Mouse (Mus musculus) Muller cell, postnatal 12 days (primary cell): ENCODE data around the gene Cers6.

Experiments used
- DNase-seq: peaks from one replicate; pipeline ENCODE4 v3.0.0-alpha.2; 2015; ENCODE audit errors: inconsistent ontology term

Cers6 gene

DNA sequence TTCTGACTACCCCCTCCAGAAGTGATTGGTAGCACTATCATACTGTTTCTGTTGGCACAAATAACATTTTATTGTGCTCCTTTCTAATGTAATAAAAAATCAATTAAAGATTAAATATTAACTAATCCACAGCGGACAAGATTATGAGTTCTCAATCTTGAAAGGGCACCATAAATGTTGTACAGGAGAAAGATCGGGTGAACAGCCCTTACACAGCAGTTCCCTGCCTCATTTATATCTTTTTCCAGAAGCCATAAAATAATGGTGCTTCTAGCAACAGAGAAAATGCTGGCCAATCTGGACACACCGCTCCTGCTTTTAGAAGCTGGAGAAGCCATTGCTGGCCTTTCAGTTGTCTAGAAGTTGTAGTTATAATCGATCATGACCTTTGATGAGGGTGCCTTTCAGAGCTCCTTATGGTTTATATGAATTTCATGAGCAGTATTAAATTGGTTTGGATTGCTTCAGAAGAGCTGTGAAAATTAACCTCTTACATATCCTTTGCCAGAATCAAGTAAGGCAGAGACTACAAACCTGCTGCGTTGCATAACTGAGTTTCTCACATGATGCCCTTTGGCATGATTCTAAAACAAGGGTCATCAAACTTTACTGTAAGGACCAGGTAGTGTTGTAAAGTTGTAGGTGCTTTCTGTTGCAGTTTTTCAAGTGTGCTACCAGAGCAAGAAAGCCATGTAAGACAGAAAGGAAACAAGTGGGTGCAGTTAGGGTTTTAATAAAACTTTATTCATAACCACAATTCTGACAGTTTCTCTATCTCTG is 200.9 kb downstream of the Cers6 start:
- DNase-seq: no peak

DNA sequence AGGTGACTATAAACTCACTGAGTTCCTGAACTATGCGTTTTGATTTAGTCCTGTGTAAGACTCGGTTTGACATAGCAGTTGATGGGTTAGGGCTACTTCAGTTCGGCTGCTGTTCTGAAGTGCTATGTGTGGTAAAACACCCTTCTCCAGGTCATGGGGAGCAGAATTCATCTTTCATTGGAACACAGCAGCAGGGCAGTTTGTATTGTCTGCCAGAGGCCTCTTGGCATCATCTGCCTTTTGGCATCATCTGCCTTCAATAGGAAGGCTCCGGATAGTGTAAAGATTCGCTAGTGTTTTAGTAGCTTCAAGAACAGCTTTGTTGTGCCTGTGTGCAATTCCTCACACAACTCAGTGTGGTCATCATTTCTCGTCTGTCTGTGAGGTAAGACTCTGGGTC is 203.5 kb downstream of the Cers6 start:
- no peak for DNase-seq

DNA sequence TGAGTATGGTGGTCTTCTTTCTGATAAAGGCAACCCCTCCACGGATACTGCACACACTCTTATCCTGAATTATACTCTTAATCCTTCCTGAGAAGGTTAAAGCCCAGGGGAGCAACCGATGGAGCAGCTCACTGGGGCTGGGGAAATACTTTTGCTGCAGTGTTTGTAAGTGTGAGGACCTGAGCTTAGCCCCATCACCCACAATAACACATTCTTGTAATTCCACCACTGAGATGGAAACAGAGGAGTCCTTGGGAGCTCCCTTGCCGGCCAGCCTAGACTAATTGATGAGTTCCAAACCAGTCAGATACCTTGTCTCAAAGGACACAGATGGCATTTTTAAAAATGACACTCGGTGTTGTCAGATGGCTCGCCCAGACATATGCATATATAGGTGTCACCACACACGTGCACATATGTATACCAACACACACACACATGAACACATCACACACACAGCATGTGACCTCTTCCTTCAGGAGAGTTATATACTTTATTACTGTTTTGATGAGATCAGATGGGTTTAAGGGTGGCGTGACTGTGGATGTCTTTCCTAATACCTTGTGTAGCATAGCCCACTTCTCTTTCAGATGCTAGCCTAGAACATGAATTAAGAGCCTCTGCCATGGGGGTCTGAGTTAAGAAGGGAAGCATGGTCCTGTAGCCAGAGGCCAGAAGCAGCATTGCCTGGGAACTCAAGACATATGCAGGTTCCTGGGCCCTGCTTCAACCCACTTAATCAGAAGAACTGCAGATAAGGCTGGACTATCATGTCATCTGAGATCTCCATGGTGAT is 210.4 kb downstream of the Cers6 start:
- peak; percentile 61 for DNase-seq

DNA sequence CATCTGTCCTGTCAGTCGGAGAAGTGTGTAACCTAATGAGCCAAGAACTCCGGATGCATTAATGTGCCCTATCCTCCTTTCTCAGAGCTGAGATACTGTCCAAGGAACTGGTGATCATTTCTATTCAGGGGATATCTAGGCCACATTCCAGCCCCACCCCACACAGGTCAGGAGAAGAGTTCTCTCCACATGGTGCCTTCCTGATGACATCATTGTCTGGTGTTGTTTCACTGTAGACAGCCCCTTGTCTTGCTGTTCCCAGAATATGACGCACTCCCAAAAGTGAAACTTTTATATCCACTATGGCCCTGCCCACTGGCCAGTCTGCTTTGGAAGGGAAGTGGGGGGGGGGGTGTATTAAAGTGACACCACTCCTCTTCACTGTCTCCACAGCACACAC is 215.9 kb downstream of the Cers6 start:
- peak; percentile 97 for DNase-seq

DNA sequence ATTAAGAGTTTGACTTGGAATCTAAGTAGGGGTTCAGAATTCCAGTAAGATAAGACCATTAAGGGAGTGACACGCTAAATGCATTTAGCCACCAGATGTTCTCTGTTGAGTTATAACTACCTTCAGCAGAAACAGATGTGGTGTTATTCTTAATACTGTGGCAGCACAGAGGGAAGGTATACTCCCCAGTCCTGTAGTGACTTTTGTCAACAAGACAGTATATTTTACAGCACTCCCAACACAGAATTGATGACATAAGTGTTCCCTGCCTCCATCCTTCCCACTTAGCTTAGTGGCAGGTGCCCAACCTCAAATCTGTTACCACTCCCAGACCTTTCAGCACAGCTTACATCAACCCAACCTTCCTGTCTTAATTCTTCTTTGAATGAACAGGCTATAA is 219.5 kb downstream of the Cers6 start:
- no peak for DNase-seq

DNA sequence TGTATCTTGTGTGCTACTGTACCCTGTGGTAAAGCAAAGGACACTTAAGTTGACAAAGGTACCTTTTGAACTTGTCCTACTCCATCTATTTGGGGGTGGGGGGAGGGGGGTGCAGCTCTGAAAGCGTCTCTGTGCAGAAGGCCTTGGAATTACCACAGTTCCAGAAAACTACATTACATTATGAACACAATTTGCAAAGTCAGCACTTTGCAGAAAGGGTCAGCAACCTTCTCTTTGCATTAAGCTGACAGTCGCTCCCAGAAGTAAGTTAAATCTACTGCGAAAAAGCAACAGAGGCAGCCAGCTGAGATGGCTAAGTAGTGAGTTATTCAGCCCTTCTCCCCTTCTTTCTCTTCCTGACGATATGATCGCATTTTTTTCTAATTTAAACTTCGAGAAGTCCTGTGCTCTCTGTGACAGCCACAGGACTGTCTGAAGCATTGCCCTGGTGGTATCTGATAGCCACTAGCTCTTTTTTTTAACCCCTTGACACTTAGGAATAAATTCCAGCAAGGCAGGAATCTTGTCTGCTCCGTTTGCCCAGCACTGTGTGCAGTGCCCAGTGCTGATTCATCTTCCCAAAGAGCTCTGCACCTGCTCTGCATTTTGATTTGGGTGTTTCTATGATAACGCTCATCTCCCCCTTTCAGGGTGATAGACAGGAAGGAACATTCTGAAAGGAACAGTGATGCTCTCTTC is 221.4 kb downstream of the Cers6 start:
- DNase-seq: peak; percentile 53

DNA sequence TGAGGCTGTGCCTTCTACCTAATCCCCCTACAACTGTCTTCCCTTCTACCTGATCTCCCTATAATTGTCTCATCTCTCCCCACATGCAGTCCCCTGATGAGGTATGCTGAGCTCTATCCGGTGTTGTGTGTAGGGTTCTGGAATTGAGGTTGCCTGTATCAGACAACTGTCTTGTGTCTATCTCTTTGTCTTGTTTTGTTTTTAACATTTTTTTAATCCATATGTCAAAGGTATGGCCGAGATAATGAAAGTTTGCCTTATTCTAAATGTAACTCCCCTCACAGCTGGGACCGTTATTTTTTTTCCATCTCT is 221.9 kb downstream of the Cers6 start:
- DNase-seq: no peak

DNA sequence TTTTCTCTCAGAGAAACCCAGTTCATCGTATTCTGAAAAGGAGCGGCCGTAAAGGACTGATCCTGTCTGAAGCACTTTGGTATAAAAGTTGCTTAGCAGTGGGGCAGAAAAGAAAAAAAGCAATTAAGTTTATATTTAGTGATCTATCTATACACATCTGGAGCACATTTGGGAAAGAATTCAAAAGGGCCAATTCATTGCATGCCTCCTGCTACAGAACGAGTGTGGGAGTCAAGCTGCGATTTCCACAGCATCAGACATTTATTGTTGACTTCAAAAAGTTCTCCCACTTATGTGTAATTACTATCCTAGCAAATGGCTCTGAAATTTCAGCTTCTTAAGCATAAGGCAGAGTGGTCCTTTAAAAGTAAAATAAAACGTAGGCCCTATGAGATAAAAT is 223.2 kb downstream of the Cers6 start:
- DNase-seq: no peak

DNA sequence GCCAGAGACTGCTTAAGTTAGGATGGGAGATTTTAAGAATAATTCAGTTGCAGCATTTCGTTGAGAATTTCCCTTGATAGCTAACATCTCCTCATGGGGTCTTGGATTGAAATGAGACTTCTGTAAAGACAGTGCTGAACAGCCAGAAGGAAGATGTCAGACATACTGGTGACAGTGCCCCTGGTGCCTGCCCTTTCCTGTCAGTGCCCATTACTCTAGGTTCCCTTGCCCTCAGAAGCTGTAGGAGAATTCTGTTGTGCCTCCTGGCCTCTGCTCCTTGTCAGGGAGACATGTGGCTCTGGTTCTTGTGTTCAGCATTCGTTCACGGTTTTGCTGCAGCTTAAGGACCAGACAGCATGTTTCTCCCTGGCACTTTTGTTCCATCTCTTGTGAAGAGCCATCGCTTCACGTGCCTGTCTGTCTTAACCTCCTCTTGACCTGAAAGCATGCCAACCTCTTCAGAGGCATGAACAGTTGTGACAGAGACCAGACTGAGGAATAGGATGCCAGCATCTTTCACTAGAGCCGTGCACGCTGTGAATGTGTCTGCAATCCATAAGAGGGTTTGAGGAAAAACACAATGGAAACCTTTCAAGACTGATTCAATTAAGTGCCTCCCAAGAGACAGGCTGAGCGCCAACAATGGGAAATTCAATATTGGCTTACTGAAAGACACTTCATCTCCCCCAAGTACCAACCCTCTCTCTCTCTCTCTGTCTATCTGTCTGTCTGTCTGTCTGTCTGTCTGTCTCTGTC is 225.4 kb downstream of the Cers6 start:
- DNase-seq: peak; percentile 71

DNA sequence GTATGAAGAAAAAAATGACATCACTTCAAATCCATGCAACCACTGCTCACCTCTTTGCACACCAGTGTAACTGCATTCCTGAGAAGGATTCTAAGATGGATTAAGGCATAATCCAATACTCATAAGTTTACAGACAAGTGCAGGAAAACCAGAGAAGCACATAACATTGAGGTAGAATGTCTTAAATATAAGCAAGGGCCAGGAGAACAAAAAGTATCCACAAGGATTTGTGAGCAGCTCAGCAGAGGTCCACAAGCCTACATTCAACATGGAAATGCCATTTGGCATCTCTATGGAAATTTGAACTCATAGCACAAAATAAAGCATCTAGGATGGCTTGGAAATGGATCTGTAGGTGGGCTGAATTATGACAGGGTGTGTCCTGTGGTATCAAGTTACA is 234.6 kb downstream of the Cers6 start:
- DNase-seq: no peak

DNA sequence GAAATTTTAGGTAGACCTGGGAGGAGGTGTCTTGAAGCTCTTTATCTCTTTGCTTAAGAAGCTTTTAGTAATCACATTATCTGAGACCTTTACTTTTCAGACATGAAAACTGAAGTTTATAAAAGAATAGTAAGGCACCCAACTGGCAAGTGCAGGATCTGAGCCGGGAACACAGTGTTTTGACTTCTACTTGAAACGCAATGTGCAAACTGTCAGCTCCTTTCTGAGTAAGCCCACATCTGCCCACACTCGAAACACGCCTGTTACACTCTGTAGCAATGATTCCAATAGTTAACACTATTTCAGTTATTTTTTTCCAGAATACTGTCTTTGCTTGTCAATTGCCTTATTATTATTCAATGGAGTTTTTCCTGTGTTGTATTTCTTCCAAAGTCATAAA is 235.6 kb downstream of the Cers6 start:
- DNase-seq: no peak

DNA sequence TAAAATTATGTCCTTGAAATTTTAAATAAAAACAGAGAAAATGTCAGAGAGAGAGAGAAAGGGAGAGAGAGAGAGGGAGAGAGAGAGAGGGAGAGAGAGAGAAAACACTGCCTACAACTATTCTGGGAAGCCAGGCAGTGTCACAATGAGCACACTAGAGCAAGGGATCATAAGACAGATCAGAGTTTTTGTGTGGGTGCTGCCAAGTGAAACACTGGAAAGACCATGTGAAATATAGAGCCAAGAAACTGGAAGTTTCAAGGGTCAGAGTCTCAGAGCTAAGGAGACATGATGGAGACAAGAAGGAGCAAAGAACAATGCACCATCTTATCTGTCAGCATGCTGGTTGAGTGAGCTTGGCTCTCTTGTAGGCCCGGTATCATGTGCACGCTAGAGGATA is 236.3 kb downstream of the Cers6 start:
- DNase-seq: no peak

DNA sequence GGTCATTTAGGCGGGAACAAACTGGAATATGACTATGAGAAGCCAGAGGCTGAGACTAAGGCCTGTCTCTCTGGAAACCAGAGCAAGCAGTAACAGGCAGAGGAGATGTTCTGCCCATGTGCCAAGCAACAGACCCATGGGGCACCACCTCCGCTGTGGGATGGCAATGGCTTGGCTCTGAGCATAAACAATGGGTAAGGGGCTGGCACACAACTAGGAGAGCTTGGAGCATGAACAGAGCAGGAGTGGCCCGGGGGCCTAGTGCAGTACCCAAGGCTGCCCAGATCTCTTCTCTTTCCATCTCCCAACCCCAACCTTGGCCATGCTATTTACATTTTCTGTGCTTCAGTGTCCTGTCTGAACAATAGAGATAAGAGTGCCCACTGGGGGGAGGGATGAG is 237.5 kb downstream of the Cers6 start:
- no peak for DNase-seq

DNA sequence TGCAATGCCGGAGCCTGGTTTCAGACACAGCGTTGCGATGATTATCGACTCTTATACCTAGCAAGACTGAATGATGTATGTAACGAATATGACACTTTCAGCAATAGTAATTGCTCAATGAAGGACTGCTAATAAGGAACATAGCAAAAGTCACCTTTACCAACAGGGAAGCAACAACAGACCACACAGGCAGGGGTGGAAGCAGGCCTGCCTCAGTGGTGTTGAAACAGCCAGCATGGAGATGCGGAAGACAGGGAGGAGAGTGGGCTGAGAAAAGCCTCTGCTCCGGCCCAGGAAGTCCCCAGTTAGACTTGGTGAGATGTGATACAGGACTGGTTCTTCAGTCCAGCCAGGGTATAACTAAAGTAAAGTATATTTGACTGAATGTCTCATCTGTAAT is 237.9 kb downstream of the Cers6 start:
- DNase-seq: no peak

DNA sequence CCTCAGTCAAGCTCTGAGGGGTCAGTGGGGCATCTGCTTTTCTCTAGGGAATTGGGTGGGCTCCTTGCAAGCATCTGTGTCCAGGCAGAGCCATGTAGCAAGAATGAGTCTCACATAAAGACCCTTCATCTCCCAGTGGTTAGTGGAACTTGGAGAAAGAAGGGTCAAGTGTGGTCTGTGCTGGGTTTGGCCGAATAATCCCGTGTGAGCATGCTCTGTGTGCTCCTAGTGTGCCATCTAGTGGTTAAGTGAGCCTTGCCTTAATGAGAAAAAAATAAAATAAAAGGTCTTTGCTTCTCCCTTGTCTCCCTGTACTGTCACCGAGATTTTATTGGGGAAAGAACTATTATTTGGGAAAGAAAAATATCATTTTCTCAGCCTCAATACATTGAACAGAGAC is 239.5 kb downstream of the Cers6 start:
- DNase-seq: peak; percentile 33

DNA sequence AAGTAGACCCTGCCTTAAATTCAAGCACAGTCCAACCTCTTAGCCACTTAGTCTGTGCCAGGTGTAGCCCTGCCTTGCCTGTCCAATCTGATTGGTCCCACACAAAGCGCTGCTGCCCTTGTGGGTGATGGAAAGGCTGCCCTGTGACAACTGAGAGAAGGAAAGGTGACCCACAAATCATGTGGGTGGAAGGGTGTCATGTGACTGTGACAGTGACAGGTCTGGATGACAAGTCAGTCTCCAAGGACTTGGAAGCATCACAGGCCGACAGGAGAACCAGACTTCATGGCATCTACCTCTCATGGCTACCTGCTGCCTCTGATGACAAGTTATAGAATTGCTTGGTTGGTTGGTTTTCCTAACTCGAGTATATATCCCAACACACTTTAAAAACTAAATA is 242.3 kb downstream of the Cers6 start:
- DNase-seq: no peak

DNA sequence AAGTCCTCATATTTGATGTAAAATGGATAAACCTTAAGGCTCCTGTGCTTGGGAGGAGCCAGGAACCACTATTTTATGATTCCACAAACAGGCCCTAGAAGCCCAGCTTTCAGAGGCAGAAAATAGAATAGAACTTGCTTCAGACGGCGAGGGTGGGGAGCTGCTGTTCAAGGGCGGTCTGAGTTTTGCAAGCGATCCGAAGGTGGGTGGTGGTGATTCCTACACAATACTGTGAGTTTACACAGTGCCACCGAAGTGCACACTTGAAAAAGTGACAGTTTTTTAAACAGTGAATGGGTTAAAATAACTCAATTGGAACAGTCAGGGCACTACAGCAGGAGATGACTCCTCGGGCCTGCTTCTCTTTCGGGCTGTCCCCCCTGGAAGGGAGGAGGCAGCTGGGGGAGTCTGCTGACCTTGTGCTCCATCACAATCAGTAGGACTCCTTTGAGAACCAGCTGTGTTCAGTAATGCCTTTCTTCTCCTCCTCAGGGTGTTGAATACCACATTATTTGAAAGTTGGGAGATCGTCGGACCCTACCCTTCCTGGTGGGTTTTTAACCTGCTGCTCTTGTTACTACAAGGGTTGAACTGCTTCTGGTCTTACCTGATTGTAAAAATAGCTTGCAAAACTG is 243.4 kb downstream of the Cers6 start:
- DNase-seq: no peak

DNA sequence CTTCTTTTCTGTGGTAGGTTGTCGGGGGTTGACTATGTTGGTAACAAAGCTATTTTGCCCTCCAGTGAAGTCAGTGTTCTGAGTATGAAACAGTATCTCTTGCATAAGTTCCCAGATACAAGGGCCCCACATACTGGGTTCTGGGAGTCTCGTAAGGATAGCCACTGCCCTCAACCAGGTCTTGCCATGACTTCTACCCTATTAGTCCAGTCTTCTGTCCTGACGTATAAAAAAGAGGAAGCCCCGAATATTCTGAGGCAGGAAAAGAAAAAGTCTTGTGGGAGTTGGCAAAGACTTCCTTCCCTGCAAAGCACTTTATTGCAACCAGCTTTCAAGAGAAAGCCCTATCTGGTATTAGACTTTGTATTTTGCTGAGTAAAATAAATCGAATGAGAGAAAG is 248.0 kb downstream of the Cers6 start:
- no peak for DNase-seq

DNA sequence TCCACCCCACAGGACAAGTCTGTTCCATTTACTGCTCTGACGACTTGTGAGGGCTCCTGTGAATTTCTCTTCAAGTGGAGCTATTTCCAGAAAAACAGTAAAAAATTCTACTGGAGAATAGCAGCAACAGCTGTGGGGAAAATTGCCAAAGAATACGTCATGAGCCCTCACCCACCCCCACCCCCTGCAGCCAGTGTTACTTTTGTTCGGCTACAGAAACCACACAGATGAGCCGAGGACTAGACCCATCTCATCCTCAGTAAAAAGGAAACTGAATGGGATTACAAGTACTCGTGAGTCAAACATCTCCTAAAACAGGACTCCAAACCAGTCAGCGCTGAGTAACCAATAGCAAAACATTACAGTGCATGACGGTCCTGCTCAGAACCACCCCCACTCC is 248.5 kb downstream of the Cers6 start:
- peak; percentile 15 for DNase-seq

DNA sequence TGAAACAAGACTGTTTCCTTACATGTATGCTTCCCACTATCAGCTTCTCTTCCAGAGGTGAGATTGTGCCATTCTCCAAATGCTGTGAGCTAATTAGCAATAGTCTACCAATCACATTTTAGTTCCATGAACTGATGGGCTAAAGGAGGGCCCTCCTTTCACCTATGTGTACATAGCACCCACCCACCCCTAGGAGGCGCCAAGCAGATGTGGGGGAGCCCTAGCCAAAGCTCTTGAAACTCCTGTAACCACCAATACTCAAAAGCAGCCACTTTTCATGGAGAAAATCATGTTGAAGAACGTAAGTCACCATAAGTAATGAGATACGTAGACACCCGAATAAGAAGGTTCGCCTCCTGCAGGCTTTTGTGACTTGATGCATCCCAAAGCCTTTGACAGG is 251.4 kb downstream of the Cers6 start:
- no peak for DNase-seq

DNA sequence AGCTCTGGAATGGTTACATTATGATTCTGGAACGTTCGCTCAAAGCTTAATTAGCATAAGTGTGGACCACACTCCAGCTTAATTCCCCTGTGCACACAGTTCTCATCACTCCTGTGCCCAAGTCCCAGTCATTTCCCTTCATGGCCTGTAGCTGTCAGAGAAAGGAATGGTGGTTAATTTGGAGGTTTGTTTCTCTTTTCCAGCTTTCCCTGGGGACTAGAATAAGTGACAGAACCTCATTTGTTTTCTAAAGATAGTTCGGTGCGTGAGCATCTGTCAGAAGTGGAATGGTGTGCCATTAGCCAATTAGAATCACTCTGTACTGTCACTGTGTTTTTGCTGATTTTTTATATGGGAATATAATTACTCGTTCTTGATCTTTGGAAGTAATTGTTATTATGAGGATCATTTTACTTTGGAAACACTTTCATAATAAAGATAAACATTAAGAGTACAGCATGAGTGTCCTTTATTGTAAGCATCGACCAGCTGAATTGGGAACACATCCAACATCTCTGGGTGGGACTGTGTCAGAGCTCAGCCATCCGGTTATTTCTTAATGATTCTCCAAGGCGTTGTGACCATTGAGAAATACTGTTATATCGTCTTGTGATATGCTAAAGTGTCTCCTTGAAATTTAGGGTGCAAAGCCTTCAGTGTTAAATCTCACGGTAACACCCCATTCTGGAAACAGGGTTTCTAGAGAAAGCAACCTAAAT is 252.7 kb downstream of the Cers6 start:
- peak; percentile 9 for DNase-seq
